Mouse (Mus musculus) Patski (cell line): Measurements from ENCODE around the gene Dpm2. TPM values are rescaled to one million over a fixed set of nuclear protein-coding genes. Genes with fewer than 3 reads are reported as not detected.

Source experiments
- ATAC-seq: fragments of 100-300 bp; one replicate; pipeline ENCODE4 v1.8.0; 2021
- CTCF ChIA-PET: fragments of 350-600 bp; sonication (Branson Sonifier 250); formaldehyde crosslinking; loops from one replicate; lab custom pipeline; 2022; ENCODE audit warnings: inconsistent platforms; lab: Charles Lee
- POLR2A ChIA-PET: fragments of 350-600 bp; sonication (Branson Sonifier 250); formaldehyde crosslinking; loops from one replicate; lab custom pipeline; 2022; ENCODE audit warnings: antibody characterized with exemption, inconsistent platforms; lab: Charles Lee
- DNase-seq: peaks from one replicate; pipeline ENCODE4 v3.0.0-alpha.2; 2011; ENCODE audit warnings: low read depth, low spot score
- H3K27me3 ChIP-seq: fragments of 371-371 bp; one replicate; pipeline ENCODE4 v1.5.1; 2021
- CTCF ChIP-seq: fragments of 100-300 bp; IDR thresholded peaks from one replicate; pipeline ENCODE4 v1.5.1; 2021
- in situ Hi-C: fragments of 300-500 bp; cut with MboI; formaldehyde crosslinking; loops from 3 replicates; pipeline ENCODE4 v1.11.1; 2018; ENCODE audit warnings: low pct_unique_long_range_greater_than_20kb, mixed read lengths
- polyA plus RNA-seq: library from polyadenylated mRNA; unstranded; gene quantifications from one replicate; pipeline ENCODE4 v1.2.3, GENCODE M21; 2021

Dpm2 gene
- polyA plus RNA-seq, 1 experiment from 2014 or later: 59.3 TPM

GRCm38 (mm10) chr2:32607262-32607947, 36.7 kb downstream of the Dpm2 start:
- TF ChIP-seq CTCF: no peak

GRCm38 (mm10) chr2:32608141-32608777, 37.6 kb downstream of the Dpm2 start:
- TF ChIP-seq CTCF: no peak
- in situ Hi-C loops: no loop called here
- ChIA-PET CTCF (interaction anchor here (1.0 to 1.8 kb wide), 5 partner anchors 16 to 81 kb away, joined by 3 to 5 read pairs (median 4); no protein-coding TSS in a partner anchor), POLR2A (interaction anchor here (0.9 to 1.3 kb wide), 3 partner anchors 13 to 86 kb away, joined by 3 read pairs; no protein-coding TSS in a partner anchor)
- H3K27me3 ChIP-seq: no peaks in the 10 kb centered on the region
- DNase-seq: no peak
- peak; percentile 49 for ATAC-seq

More at GRCm38 (mm10) chr2:32607262-32607947, 36.7 kb downstream of the Dpm2 start:
- in situ Hi-C loops: no loop called here
- H3K27me3 ChIP-seq: no peaks in the 10 kb centered on the region
- ChIA-PET POLR2A (interaction anchor here (0.9 to 1.3 kb wide), 3 partner anchors 12 to 87 kb away, joined by 3 read pairs; no protein-coding TSS in a partner anchor), CTCF (interaction anchor here (1.0 to 1.8 kb wide), 4 partner anchors 14 to 25 kb away, joined by 3 to 5 read pairs (median 4); no protein-coding TSS in a partner anchor)
- peak; percentile 22 for ATAC-seq
- no peak for DNase-seq

GRCm38 (mm10) chr2:32608778-32609435, 38.2 kb downstream of the Dpm2 start:
- POLR2A ChIA-PET: interaction anchor here (0.9 to 1.5 kb wide), 2 partner anchors 18 to 23 kb away, joined by 3 read pairs; no protein-coding TSS in a partner anchor
- H3K27me3 ChIP-seq: no peaks in the 10 kb centered on the region
- DNase-seq (no peak), ATAC-seq (peak; percentile 2)
- in situ Hi-C loops: no loop called here
- no peak for TF ChIP-seq CTCF
- CTCF ChIA-PET: interaction anchor here (0.8 to 1.8 kb wide), 5 partner anchors 15 to 80 kb away, joined by 3 to 5 read pairs (median 4); no protein-coding TSS in a partner anchor

- ATAC-seq: no peak
- ChIA-PET CTCF (interaction anchor here (0.7 to 2.1 kb wide), 5 partner anchors 11 to 35 kb away, joined by 3 to 5 read pairs (median 3); partner anchors contain the start of genes 9430097D07Rik and Ak1), POLR2A (interaction anchor here (1.5 kb wide), 1 partner anchor 16 kb away, joined by 3 read pairs; no protein-coding TSS in a partner anchor)
- no peak for TF ChIP-seq CTCF
- in situ Hi-C loops: no loop called here
- H3K27me3 ChIP-seq: no peaks in the 10 kb centered on the region
- no peak for DNase-seq
These were observed 40.1 kb downstream of the Dpm2 start for GRCm38 (mm10) chr2:32610610-32611229.

GRCm38 (mm10) chr2:32612274-32612673, 41.6 kb downstream of the Dpm2 start:
- no peaks in the 10 kb centered on the region for H3K27me3 ChIP-seq
- no peak for TF ChIP-seq CTCF
- ATAC-seq: no peak
- POLR2A ChIA-PET: no interaction called here
- in situ Hi-C loops: no loop called here
- DNase-seq: no peak
- CTCF ChIA-PET: interaction anchor here (1.5 kb wide), 1 partner anchor 29 kb away, joined by 5 read pairs; no protein-coding TSS in a partner anchor

GRCm38 (mm10) chr2:32617109-32617508, 46.5 kb downstream of the Dpm2 start:
- TF ChIP-seq CTCF: no peak
- ChIA-PET POLR2A (no interaction called here), CTCF (interaction anchor here (1.7 to 2.0 kb wide), 2 partner anchors 15 to 34 kb away, joined by 5 to 7 read pairs; no protein-coding TSS in a partner anchor)
- in situ Hi-C loops: no loop called here
- no peaks in the 10 kb centered on the region for H3K27me3 ChIP-seq
- DNase-seq (no peak), ATAC-seq (no peak)

GRCm38 (mm10) chr2:32617601-32618000, 46.9 kb downstream of the Dpm2 start:
- no peak for TF ChIP-seq CTCF
- no peaks in the 10 kb centered on the region for H3K27me3 ChIP-seq
- ChIA-PET POLR2A (no interaction called here), CTCF (interaction anchor here (1.7 to 2.0 kb wide), 2 partner anchors 14 to 34 kb away, joined by 5 to 7 read pairs; no protein-coding TSS in a partner anchor)
- ATAC-seq: no peak
- in situ Hi-C loops: no loop called here
- no peak for DNase-seq

- TF ChIP-seq CTCF: no peak
- in situ Hi-C loops: no loop called here
- ChIA-PET CTCF (no interaction called here), POLR2A (no interaction called here)
- DNase-seq (no peak), ATAC-seq (no peak)
- no peaks in the 10 kb centered on the region for H3K27me3 ChIP-seq
These were observed 47.4 kb downstream of the Dpm2 start for GRCm38 (mm10) chr2:32618051-32618450.

GRCm38 (mm10) chr2:32620682-32621516, 50.2 kb downstream of the Dpm2 start:
- no peak for DNase-seq
- H3K27me3 ChIP-seq: no peaks in the 10 kb centered on the region
- CTCF ChIA-PET: interaction anchor here (0.9 kb wide), 1 partner anchor 10 kb away, joined by 3 read pairs; no protein-coding TSS in a partner anchor
- no peak for TF ChIP-seq CTCF
- POLR2A ChIA-PET: no interaction called here
- ATAC-seq: peak; percentile 14
- in situ Hi-C loops: no loop called here
